Mouse (Mus musculus) C2C12 (cell line): Measurements from ENCODE around the gene Rmi2.

ENCODE experiments used
- CTCF ChIP-seq: IDR thresholded peaks from one replicate; pipeline ENCODE4 v1.5.1; 2011; ENCODE audit not compliant: control insufficient read depth, insufficient read depth, insufficient read length
- MAX ChIP-seq: IDR thresholded peaks from one replicate; pipeline ENCODE4 v1.6.1; 2011; ENCODE audit warnings: mild to moderate bottlenecking, control low read depth
- USF1 ChIP-seq: IDR thresholded peaks from one replicate; pipeline ENCODE4 v1.6.1; 2011; ENCODE audit warnings: low read depth, mild to moderate bottlenecking, control low read depth, moderate library complexity

GRCm38 (mm10) chr16:10934047-10934446, 99.2 kb downstream of the Rmi2 start:
- TF ChIP-seq CTCF (no peak), USF1 (no peak), MAX (no peak)
